ENCODE assay signal across 8 mouse cellular contexts in the genomic region with DNA sequence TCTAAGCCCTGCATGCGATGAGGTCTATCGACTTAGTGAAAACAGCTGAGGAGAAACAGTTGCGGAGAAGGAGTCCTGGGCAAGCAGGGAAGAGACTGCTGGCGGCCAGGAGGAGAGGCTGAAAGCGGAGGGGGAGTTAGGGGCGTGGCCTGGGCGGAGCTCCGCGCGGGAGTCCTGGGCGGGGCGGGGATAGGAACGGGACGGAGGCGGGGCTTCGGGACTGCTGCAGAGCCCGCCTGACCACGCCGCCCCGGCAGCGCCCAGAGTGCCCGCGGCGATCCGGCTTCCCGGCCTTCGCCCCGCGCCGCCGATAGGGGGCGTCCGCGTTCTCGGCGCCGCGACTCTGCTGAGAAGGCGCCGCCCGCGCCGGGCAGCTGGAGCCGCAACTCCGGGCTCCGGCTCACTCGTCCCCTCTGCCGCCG. TPM values are rescaled to one million over a fixed set of nuclear protein-coding genes. Genes with fewer than 3 reads are reported as not detected.
DNase-seq lines count a peak whose midpoint lies in the region; ATAC-seq and TF ChIP-seq lines count a peak whose summit lies in the region.

TSS of gene Kctd6 (plus strand) at position 338 of the 422 bp plus-strand sequence.

- intact Hi-C loops in heart, postnatal 10 days (cut with DNase I), result loop anchor here (2.0 kb wide), 1 partner anchor 41 kb away; the partner anchor contains the start of gene Pdhb

- H3K9me3 ChIP-seq in ES-Bruce4 (replicated peaks; ENCODE audit: control insufficient read depth, insufficient read depth, low read length, poor library complexity, severe bottlenecking), result no peaks in the 10 kb centered on the region
- H3K9me3 ChIP-seq in forebrain, embryonic 13.5 days (replicated peaks), result no peaks in the 10 kb centered on the region
- no peaks in the 10 kb centered on the region for H3K9me3 ChIP-seq in liver, postnatal 0 days (ENCODE audit: low read length)
- no peaks in the 10 kb centered on the region for H3K9me3 ChIP-seq in neural tube, embryonic 14.5 days (ENCODE audit: control insufficient read depth, low read length)

- TF ChIP-seq POLR2A in ES-Bruce4 (IDR thresholded peaks at IDR 0.05; ENCODE audit: insufficient read depth, low read length), result peak; percentile 63

- H3K36me3 ChIP-seq in ES-Bruce4 (ENCODE audit: control insufficient read depth, insufficient read depth, low read length, poor library complexity, severe bottlenecking), result no peaks in the 10 kb centered on the region
- no peaks in the 10 kb centered on the region for H3K36me3 ChIP-seq in forebrain, embryonic 13.5 days (ENCODE audit: poor library complexity, severe bottlenecking)
- no peaks in the 10 kb centered on the region for H3K36me3 ChIP-seq in liver, postnatal 0 days (replicated peaks; ENCODE audit: insufficient read depth, low read length)
- no peaks in the 10 kb centered on the region for H3K36me3 ChIP-seq in neural tube, embryonic 14.5 days (ENCODE audit: control insufficient read depth, insufficient read depth, low read length)

- peak; percentile 83 for ATAC-seq in cerebellum, adult (ENCODE audit: insufficient number of reproducible peaks, low FRiP score, low TSS enrichment)
- ATAC-seq in forebrain, embryonic 13.5 days, result peak; percentile 95
- ATAC-seq in liver, postnatal 0 days, result peak; percentile 94
- peak; percentile 96 for ATAC-seq in neural tube, embryonic 14.5 days (ENCODE audit: low read depth)

- H3K9ac ChIP-seq in ES-Bruce4 (ENCODE audit: low read depth, poor library complexity, severe bottlenecking), result peak within 1 kb of the TSS; percentile 92
- H3K9ac ChIP-seq in forebrain, embryonic 13.5 days, result peak within 1 kb of the TSS; percentile 89
- H3K9ac ChIP-seq in liver, postnatal 0 days (replicated peaks), result peak within 1 kb of the TSS; percentile 88
- H3K9ac ChIP-seq in neural tube, embryonic 14.5 days (replicated peaks; ENCODE audit: low read depth, low read length), result peak within 1 kb of the TSS; percentile 84

- peak within 1 kb of the TSS; percentile 29; the same call in 1 of the 2 replicates for H3K27ac ChIP-seq in ES-Bruce4 (ENCODE audit: insufficient read depth, low read length)
- H3K27ac ChIP-seq in forebrain, embryonic 13.5 days, result peak within 1 kb of the TSS; percentile 82
- peak within 1 kb of the TSS; percentile 98 for H3K27ac ChIP-seq in liver, postnatal 0 days (ENCODE audit: low read depth)
- H3K27ac ChIP-seq in neural tube, embryonic 14.5 days (ENCODE audit: low read depth, low read length), result peak within 1 kb of the TSS; percentile 92

- H3K4me1 ChIP-seq in ES-Bruce4 (ENCODE audit: control insufficient read depth, insufficient read depth, low read length), result no peaks in the 10 kb centered on the region
- peaks cover 37% of the 10 kb centered on the region for H3K4me1 ChIP-seq in forebrain, embryonic 13.5 days
- H3K4me1 ChIP-seq in liver, postnatal 0 days (ENCODE audit: insufficient read depth), result peaks cover 26% of the 10 kb centered on the region
- peaks cover 18% of the 10 kb centered on the region for H3K4me1 ChIP-seq in neural tube, embryonic 14.5 days (ENCODE audit: control insufficient read depth, insufficient read depth, low read length)

- peak within 1 kb of the TSS; percentile 82 for H3K4me2 ChIP-seq in forebrain, embryonic 13.5 days
- H3K4me2 ChIP-seq in liver, postnatal 0 days (ENCODE audit: low read depth, low read length), result peak within 1 kb of the TSS; percentile 74
- H3K4me2 ChIP-seq in neural tube, embryonic 14.5 days (ENCODE audit: low read depth, low read length), result peak within 1 kb of the TSS; percentile 79

- WGBS in forebrain, embryonic 13.5 days, result 0% methylated on average over 19 of the region's 49 CpGs
- WGBS in large intestine, adult 2 months, result under 1% methylated on average over 38 of the region's 49 CpGs
- WGBS in liver, postnatal 0 days (ENCODE audit: insufficient replicate concordance), result 7% methylated on average over 35 of the region's 49 CpGs
- under 1% methylated on average over 17 of the region's 49 CpGs for WGBS in neural tube, embryonic 14.5 days

- no peak for TF ChIP-seq EP300 in ES-Bruce4 (IDR thresholded peaks at IDR 0.05; ENCODE audit: insufficient read depth, low read depth, low read length)
- no peak for TF ChIP-seq EP300 in liver, postnatal 0 days (IDR thresholded peaks at IDR 0.05; ENCODE audit: low read depth)

- TF ChIP-seq CTCF in ES-Bruce4 (IDR thresholded peaks at IDR 0.05; ENCODE audit: low read depth, low read length), result peak; percentile 34
- TF ChIP-seq CTCF in liver, postnatal 0 days (IDR thresholded peaks at IDR 0.05; ENCODE audit: low read depth), result peak; percentile 79

- DNase-seq in heart, postnatal 10 days, result peak; percentile 99
- peak; percentile 70 for DNase-seq in large intestine, adult 2 months (ENCODE audit: low read depth, low spot score)
- peak; percentile 100 for DNase-seq in liver, postnatal 0 days
- peak; percentile 100 for DNase-seq in testis, postnatal 10 days (ENCODE audit: low spot score)

- no peaks in the 10 kb centered on the region for H3K27me3 ChIP-seq in ES-Bruce4 (ENCODE audit: control insufficient read depth, insufficient read depth, low read length, poor library complexity, severe bottlenecking)
- peaks cover 9% of the 10 kb centered on the region for H3K27me3 ChIP-seq in forebrain, embryonic 13.5 days
- no peaks in the 10 kb centered on the region for H3K27me3 ChIP-seq in liver, postnatal 0 days (ENCODE audit: insufficient read depth, low read length)
- peaks cover 2% of the 10 kb centered on the region; the same call in 1 of the 2 replicates for H3K27me3 ChIP-seq in neural tube, embryonic 14.5 days (ENCODE audit: control insufficient read depth, insufficient read depth, low read length)

- H3K4me3 ChIP-seq in ES-Bruce4 (ENCODE audit: low read depth, low read length), result peak within 1 kb of the TSS; percentile 73
- peak within 1 kb of the TSS; percentile 61 for H3K4me3 ChIP-seq in forebrain, embryonic 13.5 days
- H3K4me3 ChIP-seq in liver, postnatal 0 days (ENCODE audit: low read depth, low read length), result peak within 1 kb of the TSS; percentile 77
- peak within 1 kb of the TSS; percentile 67 for H3K4me3 ChIP-seq in neural tube, embryonic 14.5 days (ENCODE audit: low read depth, low read length)

RNA-seq across cellular contexts. Expression of gene Kctd6, which starts in this region (rescaled TPM):
- 35.6 and 36.7 TPM in 2 replicates for polyA plus RNA-seq in ES-Bruce4 (2011; ENCODE audit: insufficient read depth, insufficient read length, low read depth, missing spikeins)
- polyA plus RNA-seq in forebrain, embryonic 13.5 days (2015; fragmentation: Nextera tagmentation; extraction: Ambion mirVana), result 4.6 and 5.6 TPM in 2 replicates
- total RNA-seq in heart, postnatal 10 days (2021), result 10 to 100 TPM; 11.8 to 14.8 TPM
- polyA plus RNA-seq in large intestine, adult 2 months (2012; rRNA removed), result 6.5 and 7.4 TPM in 2 replicates
- polyA plus RNA-seq in liver, postnatal 0 days (2015; fragmentation: Nextera tagmentation; extraction: Ambion mirVana), result 9.7 and 10.0 TPM in 2 replicates
- 10.8 and 12.9 TPM in 2 replicates for polyA plus RNA-seq in neural tube, embryonic 14.5 days (2014; fragmentation: Nextera tagmentation; extraction: Ambion mirVana)

Comparison
In these comparisons a context has a peak if more than half of its experiments do, and no peak if none do; other contexts are left out.
1. Peak in every context shown above with its lines: DNase-seq, ATAC-seq, H3K4me3 ChIP-seq and H3K27ac ChIP-seq.
2. H3K27ac ChIP-seq: peak in every context shown above with its lines; median percentile 98 in liver, postnatal 0 days; 92 in neural tube, embryonic 14.5 days; 82 in forebrain, embryonic 13.5 days; 29 in ES-Bruce4.